Mouse (Mus musculus) right cerebral cortex, postnatal 25 days (tissue): ENCODE measurements around the gene 2310046K23Rik.
"Not testable (repeated sequence)": the region's sequence is repeated elsewhere in the genome, so short reads cannot be mapped to it uniquely, and the experiment has no call there.

Experiments used
- DNase-seq: peaks from one replicate; pipeline ENCODE4 v3.0.0; 2022

2310046K23Rik gene

DNA sequence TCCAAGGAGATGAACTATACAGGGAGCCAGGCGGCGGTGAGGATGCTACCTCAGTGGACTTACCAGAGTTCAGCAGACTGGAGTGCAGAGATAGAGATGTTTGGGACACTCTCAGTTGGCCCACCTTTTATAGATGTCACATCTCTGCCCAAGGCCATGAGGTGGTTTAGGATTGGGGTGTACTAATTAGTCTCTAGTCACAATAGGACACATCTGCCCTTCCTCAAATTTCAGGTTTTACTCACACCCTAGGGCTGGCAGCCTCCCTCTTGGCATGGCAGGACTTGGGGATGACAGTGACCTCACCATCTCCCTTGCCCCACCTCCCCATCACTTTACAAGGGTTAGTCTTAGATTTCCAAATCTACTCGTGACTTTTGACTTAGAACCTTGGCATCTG is at the start of gene 2310046K23Rik:
Gene 2310046K23Rik, minus strand, starts transcription at position 101 of the 400 bp plus-strand sequence.
- no peak for DNase-seq

DNA sequence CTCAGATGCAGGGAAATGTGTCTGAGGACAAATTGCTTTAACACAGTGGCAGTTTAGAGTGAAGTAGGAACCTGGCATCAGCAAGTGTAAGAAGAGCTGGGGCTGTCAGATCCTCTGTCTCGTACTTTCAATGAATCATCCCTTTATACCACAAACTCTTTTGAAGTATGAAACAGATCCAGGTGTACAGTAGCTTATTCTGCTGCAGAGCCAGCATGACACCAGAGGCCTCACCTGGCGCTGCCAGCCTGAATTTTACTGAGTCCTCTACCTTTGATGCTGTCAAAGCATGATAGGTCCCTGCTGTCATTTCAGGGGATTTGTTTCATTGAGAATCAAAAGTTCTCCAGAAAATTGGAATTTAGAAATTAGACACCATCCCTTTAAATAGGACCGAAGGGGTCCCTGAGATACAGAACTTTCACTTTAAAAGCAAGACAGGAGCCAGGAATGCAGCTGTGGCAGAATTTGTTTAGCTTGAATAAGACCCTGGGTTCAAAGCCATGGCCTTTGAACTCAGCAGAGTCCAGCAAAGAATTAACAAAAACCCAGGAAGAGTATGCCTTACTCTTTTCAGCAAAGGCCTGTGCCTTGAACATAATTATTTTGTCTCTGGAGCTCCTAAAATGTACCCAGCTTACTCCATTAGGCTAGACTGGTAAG is 49.0 kb upstream of the 2310046K23Rik start:
- DNase-seq = no peak

DNA sequence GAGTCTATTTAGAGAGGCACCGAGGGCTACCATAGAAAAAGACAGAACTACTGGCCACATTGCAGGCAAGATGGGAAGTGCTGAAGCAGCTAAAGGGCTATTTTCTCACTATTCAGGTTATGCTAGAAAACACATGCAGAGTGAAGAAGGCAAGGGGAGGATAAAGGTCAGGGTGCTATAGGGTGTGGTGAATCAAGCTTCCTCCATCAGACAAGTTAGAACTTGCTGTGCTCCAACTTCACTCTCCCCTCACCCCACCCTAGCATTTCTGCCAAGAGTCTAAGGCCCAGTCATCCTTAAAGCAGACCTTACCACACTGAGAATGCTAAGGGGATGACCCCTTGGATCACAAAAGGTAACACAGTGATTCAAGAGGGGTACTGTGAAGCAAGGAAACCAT is 45.2 kb upstream of the 2310046K23Rik start:
- no peak for DNase-seq

DNA sequence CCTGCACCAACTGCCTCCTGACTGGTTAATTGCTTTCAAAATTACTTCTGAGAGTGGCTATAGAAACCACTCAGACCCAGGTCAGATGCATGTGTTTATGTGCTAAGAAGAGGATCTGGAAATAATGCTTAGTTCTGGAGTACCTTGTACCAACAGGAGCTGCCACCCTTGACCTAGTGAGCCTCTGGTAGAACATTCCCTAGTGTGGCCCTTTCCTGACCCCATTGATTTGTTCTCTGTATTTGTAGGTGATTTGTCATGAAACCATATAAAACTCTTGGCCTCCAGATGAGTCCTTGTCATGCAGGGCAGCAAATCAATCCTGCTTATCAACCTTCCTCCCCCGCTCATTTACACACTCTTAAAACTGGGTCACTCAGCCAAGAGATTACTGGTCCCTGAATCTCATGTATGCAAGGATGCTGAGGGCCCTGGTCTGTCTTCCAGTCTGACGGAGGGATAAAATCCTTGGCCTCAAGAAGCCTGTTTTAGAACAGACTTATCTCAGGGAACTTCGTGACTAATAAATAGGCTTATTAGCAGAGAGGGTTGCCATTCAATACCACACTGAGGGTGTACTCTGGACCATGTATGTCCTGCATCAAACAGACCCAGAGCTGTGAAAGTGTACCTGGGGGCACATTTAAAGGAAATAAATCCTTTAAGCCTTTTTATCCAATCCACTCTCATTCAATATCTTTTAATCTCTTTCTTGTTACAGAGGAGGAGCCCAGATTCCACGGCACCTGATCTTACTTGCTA is 44.5 kb upstream of the 2310046K23Rik start:
- no peak for DNase-seq

DNA sequence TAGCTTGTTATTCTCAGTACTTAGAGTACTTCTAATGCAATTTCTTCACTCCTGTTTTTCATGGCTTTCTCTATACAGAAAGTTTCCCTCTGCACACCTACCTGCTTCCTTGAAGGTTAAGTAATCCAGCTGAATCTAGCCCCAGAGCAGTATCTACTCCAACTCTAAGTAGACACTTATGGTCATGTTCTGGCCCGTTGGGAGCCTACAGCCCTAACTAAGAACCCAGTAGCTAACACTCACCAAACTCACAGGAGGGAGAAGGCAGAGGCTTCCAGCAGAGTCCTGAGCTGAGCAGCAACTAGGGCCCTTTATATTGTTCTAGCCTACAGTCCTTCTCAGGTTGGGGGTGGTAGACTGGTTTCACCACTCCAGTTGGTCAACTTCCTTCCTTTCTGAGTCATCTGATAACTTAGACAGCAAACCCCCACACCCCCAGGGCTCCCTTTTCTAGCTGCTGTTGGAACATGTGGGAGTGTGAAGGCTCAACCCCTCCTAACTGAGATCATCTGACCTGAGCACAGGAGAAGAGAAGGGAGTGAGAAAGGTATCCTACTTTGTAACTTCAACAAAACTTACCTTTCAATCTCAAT is 39.2 kb upstream of the 2310046K23Rik start, which contains the start of gene Ivl:
Gene Ivl, minus strand, starts transcription at position 287 of the 593 bp plus-strand sequence.
- no peak for DNase-seq

DNA sequence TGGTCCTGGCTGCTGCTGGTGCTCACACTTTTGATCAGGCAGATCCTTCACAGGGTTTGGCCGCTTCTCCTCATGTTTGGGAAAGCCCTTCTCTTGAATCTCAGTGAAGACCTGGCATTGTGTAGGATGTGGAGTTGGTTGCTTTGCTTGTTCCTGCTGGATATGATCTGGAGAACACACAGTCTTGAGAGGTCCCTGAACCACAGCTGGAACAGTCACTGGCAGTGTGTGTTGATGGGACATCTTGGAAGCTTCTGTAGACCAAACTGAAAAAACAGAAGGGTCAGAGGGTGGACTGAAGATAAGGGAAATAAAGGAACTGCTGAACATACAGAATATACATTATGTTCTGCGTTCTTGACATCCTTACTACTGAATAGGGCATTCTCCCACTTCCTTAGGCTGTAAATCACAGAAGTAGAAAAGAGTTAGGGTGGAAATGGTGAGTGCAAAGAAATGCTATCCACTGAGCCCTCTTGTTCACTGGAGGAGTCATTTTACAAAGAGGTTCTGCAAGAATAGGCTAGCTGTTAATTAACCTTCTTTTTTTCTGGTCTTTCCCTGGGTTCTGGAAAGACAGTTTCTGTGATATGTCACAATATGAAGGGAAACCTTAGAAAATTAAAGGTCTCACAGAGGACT is 38.3 kb upstream of the 2310046K23Rik start:
- no peak for DNase-seq

DNA sequence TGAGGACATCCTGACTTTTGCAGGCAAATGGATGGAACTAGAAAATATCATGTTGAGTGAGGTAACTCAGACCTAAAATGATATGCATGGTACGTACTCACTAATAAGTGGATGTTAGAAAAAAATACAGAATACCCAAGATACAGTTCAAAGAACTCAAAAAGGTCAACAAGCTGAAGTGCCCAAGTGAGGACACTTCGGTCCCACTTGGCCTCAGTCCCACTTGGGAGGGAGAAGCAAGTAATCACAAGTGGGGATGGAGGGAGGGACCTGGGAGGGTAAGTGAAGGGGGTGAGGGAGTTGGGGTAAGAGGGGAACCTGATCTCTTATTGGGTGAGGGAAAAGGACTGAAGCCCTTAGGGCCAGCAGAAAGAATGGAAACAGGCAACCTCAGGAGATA is 34.4 kb upstream of the 2310046K23Rik start:
- no peak for DNase-seq

DNA sequence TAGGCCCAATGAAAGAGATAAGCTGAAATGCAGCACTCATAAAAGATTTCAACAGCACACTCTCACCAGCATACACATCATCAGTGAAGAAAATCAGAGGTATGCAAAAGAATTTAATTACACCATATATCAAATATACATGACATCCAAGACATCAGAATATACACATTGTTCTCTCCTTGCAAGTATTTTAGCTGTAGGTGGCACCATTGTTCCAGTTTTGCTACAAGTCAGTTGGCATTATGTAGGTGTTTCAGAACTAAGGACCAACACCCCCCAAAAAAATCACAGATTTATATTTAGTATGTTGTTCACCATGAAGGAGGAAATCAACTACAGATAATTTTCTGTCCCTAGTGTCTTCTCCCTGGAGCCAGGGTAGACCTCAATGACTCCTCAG is 31.1 kb upstream of the 2310046K23Rik start:
- no peak for DNase-seq

DNA sequence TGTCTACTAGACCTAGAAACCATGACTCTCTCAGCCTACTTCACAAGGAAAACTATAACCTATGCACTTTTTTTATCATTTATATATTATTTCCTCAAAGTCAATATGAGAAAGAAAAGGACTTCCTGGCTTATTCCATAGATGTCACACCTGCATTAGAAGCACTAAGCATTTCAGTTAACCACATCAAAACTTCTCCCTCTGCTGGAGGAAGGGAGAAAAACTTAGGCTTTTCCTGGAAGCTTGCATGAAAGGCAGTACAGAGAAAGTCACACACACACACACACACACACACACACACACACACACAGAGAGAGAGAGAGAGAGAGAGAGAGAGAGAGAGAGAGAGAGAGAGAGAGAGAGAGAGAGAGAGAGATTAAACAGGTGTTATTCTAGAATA is 22.0 kb downstream of the 2310046K23Rik start:
- no peak for DNase-seq

DNA sequence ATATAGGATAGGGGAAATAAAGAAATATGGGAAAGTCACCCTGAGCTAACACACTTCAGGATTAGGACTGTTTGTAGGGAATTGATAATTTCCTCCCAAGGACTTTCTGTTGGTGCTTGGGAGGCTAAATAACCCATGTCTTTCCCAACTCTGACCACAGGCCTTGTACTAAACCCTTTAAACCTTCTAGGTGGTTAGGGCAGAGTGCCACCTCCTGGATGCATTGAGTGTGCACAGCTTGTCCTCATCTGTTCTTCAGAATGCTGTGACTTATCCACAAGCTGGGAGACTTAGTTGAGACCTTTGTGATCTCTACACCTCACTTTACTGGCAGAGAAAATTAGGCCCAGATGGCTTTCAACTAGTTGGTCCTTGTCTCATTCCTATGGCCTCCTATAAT is 23.5 kb downstream of the 2310046K23Rik start:
- DNase-seq = no peak

DNA sequence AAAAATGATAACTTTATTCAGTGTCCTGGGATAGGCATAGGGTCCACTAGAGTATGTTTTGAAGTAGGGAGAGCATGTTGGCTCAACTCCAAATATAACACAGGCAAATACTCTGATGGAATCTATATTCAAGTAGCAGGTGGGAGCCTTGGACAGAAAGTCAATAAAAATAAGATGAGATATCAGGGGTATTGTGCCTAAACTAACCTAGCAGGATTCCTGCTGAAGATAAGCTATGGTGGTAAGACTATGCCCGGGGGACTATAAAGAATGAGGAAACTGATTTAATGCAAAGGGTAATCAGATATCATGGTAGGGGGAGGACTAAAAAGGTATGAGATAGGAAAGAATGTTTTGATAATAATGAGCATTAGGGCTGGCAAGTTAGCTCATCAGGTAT is 26.1 kb downstream of the 2310046K23Rik start:
- DNase-seq = no peak

DNA sequence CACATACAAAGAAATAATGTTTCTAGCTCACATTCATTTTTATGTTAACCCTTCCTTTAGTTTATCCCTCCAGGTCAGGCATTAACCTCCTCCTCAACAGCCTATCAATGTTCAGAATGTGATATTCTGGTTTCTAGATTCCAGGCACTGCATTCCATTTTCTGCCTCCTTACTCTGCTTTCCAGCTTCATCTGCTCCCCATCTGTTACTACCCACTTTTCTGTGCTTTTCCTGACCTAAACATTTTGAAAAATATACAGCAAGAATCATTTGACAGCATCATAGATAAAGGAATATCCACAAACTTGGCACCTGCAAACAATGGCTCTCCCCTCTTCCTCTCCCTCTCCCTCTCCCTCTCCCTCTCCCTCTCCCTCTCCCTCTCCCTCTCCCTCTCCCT is 30.8 kb downstream of the 2310046K23Rik start:
- no peak for DNase-seq

DNA sequence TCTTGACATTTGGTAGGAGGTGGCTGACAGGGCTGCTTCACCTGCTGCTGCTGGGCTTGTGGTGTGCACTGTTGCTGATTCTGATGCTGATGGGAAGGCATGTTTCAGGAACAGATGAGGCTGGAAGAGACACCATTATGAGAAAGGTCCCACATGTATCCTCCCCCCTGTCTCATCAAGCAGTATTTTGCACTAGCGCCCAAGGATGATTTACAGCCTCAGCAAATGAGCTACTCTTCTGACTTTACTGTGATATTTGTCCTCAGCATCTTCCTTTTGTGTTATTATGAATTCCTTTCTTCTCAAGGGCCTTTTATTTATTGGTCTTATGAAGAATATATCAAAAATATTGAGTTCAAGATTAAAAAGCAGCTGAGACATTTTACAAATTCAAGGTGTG is 33.9 kb downstream of the 2310046K23Rik start, which contains the start of gene Sprr4:
Gene Sprr4, minus strand, starts transcription at position 101 of the 400 bp plus-strand sequence.
- DNase-seq = no peak

DNA sequence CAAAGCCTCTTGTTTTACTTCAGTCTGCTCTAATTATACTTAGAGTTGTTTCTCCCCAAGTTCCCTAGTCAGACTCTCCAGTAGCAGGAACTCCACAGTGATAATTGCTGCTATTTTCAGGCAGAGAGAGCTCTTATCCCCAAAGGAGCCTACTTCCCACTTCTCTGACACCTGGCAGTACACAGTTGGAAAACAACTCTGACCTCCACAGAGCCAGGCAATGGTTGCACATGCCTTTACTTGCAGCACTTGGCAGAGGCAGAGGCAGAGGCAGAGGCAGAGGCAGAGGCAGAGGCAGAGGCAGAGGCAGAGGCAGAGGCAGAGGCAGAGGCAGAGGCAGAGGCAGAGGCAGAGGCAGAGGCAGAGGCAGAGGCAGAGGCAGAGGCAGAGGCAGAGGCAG is 44.0 kb downstream of the 2310046K23Rik start:
- not testable (repeated sequence) for DNase-seq

DNA sequence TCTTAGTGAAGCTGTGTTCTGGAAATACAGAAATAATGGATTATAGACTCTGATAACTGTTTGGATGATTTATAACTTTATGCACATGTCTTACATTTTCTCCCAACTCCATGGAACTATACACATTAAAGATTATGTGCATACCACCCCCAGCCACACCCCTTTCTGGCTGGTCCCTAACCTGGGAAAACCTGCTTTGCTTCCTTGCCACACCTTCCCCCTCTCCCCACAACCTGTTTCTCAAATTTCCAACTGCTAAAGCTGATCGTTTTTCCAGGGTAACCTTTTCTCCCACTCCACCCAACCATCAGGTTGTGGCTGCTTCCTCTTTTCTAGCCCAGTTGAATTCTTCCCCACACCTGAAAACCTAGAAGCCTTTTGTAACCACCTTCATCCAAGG is 48.0 kb downstream of the 2310046K23Rik start:
- DNase-seq = no peak

DNA sequence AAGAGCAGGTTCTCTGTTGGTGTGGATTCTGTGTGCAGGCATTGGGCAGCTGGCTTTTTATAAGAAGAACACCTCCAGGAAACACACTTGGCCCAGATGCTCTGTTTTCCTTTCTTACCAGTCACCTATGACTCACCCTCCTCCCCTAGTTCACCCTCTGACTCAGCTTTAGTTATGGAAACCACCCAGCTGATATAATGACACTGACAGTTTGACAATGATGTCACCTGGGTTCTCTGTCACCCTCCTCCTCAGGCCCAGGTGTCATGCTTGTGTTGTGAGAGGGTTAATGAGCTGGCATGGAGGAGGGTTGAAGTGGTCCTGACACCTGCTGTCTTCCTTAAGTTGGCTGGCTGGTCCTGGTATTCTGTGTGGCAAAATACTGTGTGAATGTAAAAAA is 48.4 kb downstream of the 2310046K23Rik start, which contains the start of gene Sprr1a:
Gene Sprr1a, minus strand, starts transcription at position 33 of the 400 bp plus-strand sequence.
- DNase-seq = no peak
